Mouse (Mus musculus) bone marrow macrophage, adult 2 months (primary cell): ENCODE data around the gene Tln2.

ENCODE experiments used
- CTCF ChIP-seq: IDR thresholded peaks from 2 replicates; pipeline ENCODE4 v1.5.1; 2012; ENCODE audit warnings: low read depth, mild to moderate bottlenecking, low read length, moderate library complexity
- POLR2A ChIP-seq: IDR thresholded peaks from 2 replicates; pipeline ENCODE4 v1.6.1; 2012; ENCODE audit warnings: mild to moderate bottlenecking, low read depth, low read length, borderline replicate concordance

DNA sequence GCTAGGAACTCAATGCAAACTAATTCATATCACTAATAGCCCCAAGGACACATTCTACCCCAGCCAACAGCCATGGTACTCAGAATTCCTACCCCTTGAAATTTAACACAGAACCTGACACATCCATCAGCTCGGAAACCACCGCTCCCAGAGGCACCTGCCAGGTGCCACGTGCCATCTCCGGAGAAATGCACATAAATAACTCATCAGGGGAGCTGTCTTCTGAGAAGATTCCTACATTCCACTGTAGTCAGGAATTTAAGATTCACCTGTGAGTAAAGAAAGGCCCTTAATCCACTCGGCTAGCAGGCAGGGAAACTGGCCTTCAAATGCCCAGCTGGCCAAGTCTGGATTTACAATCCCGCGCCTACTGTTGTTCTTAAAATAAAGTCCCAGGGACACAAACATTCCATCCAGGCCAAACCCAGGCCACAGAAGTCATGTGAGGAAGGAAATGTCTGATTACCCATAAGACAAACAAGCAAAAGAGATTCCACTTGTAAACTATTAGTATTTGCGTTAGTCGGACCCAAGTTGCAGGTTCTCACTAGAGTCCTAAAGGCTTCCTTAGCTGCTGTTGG is 48.4 kb upstream of the Tln2 start:
- TF ChIP-seq CTCF: no peak
- no peak for TF ChIP-seq POLR2A
